Comparison of ENCODE assay signal across 13 mouse cellular contexts in the genomic region with DNA sequence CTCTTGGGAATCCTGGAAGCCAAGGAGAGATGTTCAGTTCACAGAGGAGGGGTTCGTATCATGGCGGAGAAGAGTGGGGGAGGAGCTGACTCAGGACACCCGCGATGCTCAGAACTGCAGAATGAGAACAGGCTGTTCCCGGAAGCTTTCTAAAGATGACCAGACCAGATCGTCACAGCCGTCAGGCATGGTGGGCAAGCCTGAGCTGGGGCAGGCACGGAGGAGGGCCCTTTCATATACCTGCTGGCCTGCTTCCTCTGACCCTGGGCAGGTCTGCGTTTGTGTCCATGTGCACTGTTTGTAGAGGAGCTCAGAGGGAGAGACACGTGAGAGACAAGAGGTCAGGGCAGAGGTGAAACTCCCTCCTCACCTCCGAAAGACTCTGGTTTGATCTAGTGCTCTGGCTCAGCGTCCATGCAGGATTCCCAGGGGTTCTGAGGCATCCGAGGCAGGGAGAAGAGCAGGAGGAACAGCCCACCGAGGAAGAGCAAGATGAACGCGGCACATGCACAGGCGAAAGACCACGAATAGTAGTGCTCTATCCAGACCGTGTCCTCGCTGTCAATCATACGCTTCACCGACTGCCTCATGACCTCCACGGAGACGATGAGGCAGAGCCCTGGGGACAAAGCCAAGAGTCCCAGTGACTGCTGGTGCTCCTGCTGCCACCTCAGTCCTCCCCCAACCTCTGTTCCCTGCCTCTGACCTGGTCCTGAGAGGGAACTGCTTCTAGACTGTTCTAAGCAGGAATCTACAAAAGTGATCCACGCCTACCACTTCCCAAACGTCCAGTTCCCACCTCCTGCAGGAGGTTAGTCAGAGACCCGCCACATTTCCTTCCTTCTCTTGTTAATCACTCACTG. TPM values are rescaled to one million over a fixed set of nuclear protein-coding genes. Genes with fewer than 3 reads are reported as not detected.
DNase-seq lines count a peak whose midpoint lies in the region; TF ChIP-seq lines count a peak whose summit lies in the region.
"Had no signal": no experiment of that assay in that cellular context is flagged by ENCODE, and none has a peak within 500 bp of the region (broad histone marks: within the 10 kb centered on the region; RNA-seq: fewer than 3 reads in every experiment).

No protein-coding gene starts in this region.

- DNase-seq in gastrocnemius, postnatal 14 days, result peak; percentile 9
- DNase-seq in gastrocnemius, postnatal 4 days (ENCODE audit: low spot score in 2 of 2), result no peak
- DNase-seq in urinary bladder, postnatal 14 days (ENCODE audit: low spot score), result peak; percentile 16
- no peak for DNase-seq in urinary bladder, postnatal 36 days (ENCODE audit: low spot score in 2 of 2)
- DNase-seq in kidney, adult 2 months, result peak; percentile 60
- DNase-seq in layer of hippocampus, postnatal 10 days (ENCODE audit: low spot score in 2 of 2), result no peak
- no peak for DNase-seq in frontal cortex, adult 2 months (ENCODE audit: extremely low spot score in 1 of 2, low spot score in 1 of 2)
- no peak for DNase-seq in thymus, postnatal 10 days (ENCODE audit: low spot score in 2 of 2)
- DNase-seq: cerebellum, adult 9-11 months; thymus, postnatal 14 days had no signal

- H3K4me1 ChIP-seq in kidney, adult 2 months (ENCODE audit: control insufficient read depth, insufficient read depth, low read length), result peaks cover 4% of the 10 kb centered on the region; the same call in 1 of the 2 replicates

- no peak overlapping the region for H3K27ac ChIP-seq in kidney, adult 2 months (ENCODE audit: insufficient read depth, low read depth, low read length)
- H3K27ac ChIP-seq: limb, embryonic 15.5 days had no signal

- TF ChIP-seq CTCF in kidney, adult 2 months (conservative IDR thresholded peaks at IDR 0.05; ENCODE audit: insufficient read depth, insufficient read length, low read depth, low read length), result no peak

- H3K27me3 ChIP-seq in kidney, adult 2 months (replicated peaks; ENCODE audit: control insufficient read depth, insufficient read depth, low read length), result no peaks in the 10 kb centered on the region
- H3K27me3 ChIP-seq: limb, embryonic 15.5 days had no signal

- H3K4me3 ChIP-seq in kidney, adult 2 months (ENCODE audit: insufficient read depth, low read depth, low read length), result peak overlapping the region; percentile 10; the same call in 1 of the 2 replicates
- H3K4me3 ChIP-seq: limb, embryonic 15.5 days had no signal

- intact Hi-C loops in gastrocnemius, postnatal 14 days (cut with DNase I; ENCODE audit: low total_unique reads), result no loop called here

- TF ChIP-seq POLR2A in kidney, adult 2 months (IDR thresholded peaks at IDR 0.05; ENCODE audit: low read depth, low read length), result no peak

- H3K36me3 ChIP-seq in kidney, adult 2 months (ENCODE audit: control insufficient read depth, insufficient read depth, low read length), result no peaks in the 10 kb centered on the region
- H3K36me3 ChIP-seq: limb, embryonic 15.5 days had no signal

- WGBS in kidney, adult 2 months, result 15% methylated on average over 27 of the region's 27 CpGs

RNA-seq across cellular contexts. Expression of gene Cacng1, which starts 12.8 kb away (rescaled TPM):
- 100 to 1,000 TPM; 332 to 394 TPM for total RNA-seq in gastrocnemius, postnatal 14 days (2021)
- total RNA-seq in gastrocnemius, postnatal 4 days (2021), result 100 to 1,000 TPM; 398 to 455 TPM
- polyA plus RNA-seq in kidney, adult 2 months (2012; rRNA removed), result 0.19 and 1.4 TPM in 2 replicates
- under 1 TPM in 1 of 2 experiments, not detected in 1; 0.27 TPM for total RNA-seq in layer of hippocampus, postnatal 10 days (2021)
- 0.25 and 0.36 TPM in 2 replicates for polyA plus RNA-seq in frontal cortex, adult 2 months (2012; rRNA removed)
- total RNA-seq: MEL; neutrophil, adult 5-6 weeks had no signal

Comparison
In these comparisons a context has a peak if more than half of its experiments do, and no peak if none do; other contexts are left out.
1. DNase-seq: peak in gastrocnemius, postnatal 14 days (single experiment), urinary bladder, postnatal 14 days (single experiment) and kidney, adult 2 months (single experiment); none in gastrocnemius, postnatal 4 days (0 of 2), urinary bladder, postnatal 36 days (0 of 2), layer of hippocampus, postnatal 10 days (0 of 2), frontal cortex, adult 2 months (0 of 2) and thymus, postnatal 10 days (0 of 2).
2. RNA of gene Cacng1, which starts 12.8 kb away (total RNA-seq): 398 to 455 TPM in gastrocnemius, postnatal 4 days and 332 to 394 TPM in gastrocnemius, postnatal 14 days; 0.27 TPM in layer of hippocampus, postnatal 10 days; every median in the first group is over 100 times any median in the second.